ENCODE assay signal across 2 mouse cellular contexts in the genomic region with DNA sequence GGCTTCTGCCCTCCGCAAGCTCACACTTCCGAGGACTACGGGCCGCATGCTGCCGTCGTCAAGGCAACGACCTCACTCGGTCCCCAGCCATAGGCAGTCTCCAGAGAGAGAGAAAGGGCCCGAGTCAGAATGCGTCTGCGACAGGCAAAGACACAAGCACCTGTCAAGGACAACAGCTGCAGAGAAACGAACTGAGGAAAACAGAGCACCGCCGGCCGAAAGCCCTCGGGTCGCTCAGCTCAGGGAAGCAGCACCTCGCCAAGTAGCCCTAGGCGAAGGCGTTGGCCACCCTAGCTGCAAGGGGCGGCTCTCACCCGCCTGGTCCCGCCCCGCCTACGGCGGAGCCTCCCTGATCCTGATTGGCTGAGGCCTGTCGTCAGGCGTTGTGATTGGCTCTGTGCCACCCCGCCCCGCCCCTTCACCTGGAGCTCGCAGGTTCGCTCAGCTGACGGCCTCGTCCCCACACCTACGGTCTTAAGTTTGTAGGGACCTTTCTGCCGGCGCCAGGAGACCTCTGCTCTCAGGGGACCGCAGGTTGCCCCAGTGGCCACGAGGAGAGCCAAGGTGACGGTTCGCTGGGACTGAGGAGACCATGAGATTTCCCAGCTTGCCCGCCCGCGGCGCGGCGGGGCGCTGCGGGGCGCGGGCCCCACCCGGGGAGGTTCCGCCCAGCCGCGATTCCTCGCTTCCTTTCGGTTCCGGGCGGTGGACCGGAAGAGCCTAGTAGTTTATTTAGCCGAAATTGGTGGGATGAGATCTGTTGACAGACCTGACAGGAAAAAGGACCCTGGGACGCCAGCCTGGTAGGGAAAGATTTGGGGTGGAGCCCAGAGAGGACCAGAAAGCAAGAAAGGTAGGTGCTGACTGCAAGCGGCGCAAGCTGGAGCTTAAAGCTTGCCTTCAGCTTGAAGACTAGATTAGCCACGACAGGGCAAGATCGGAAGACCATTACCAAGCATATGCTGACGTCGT.
TF ChIP-seq lines count a peak whose summit lies in the region.

No protein-coding gene starts in this region.

TF ChIP-seq in C2C12, 6 proteins besides CTCF, POLR2A, EP300 and RAD21:
- TF ChIP-seq CEBPB (IDR thresholded peaks at IDR 0.05; ENCODE audit: low read depth) = no peak
- peak; percentile 14 for TF ChIP-seq MAX (IDR thresholded peaks at IDR 0.05)

TF ChIP-seq in myocyte, 11 proteins besides CTCF, POLR2A, EP300 and RAD21:
- TF ChIP-seq USF1 (IDR thresholded peaks at IDR 0.05; ENCODE audit: low read depth) (no peak), MYOD1 (IDR thresholded peaks at IDR 0.05; ENCODE audit: control insufficient read depth in 1 of 3, insufficient read length in 2 of 3, low read depth in 2 of 3) (peak in 2 of 3 experiments; percentile 57 to 72), SRF (IDR thresholded peaks at IDR 0.05; ENCODE audit: control insufficient read depth, insufficient read length, low read depth) (no peak), MYOG (IDR thresholded peaks at IDR 0.05; ENCODE audit: control insufficient read depth in 1 of 3, insufficient read depth in 1 of 3, insufficient read length in 2 of 3, low read depth in 2 of 3) (peak in 2 of 3 experiments; percentile 40 to 78), MAX (IDR thresholded peaks at IDR 0.05; ENCODE audit: low read depth) (no peak), TCF12 (IDR thresholded peaks at IDR 0.05; ENCODE audit: insufficient read depth, poor library complexity, severe bottlenecking) (peak; percentile 52)
